Mouse (Mus musculus): ENCODE measurements around the gene Sepsecs.

The Sepsecs gene

DNA sequence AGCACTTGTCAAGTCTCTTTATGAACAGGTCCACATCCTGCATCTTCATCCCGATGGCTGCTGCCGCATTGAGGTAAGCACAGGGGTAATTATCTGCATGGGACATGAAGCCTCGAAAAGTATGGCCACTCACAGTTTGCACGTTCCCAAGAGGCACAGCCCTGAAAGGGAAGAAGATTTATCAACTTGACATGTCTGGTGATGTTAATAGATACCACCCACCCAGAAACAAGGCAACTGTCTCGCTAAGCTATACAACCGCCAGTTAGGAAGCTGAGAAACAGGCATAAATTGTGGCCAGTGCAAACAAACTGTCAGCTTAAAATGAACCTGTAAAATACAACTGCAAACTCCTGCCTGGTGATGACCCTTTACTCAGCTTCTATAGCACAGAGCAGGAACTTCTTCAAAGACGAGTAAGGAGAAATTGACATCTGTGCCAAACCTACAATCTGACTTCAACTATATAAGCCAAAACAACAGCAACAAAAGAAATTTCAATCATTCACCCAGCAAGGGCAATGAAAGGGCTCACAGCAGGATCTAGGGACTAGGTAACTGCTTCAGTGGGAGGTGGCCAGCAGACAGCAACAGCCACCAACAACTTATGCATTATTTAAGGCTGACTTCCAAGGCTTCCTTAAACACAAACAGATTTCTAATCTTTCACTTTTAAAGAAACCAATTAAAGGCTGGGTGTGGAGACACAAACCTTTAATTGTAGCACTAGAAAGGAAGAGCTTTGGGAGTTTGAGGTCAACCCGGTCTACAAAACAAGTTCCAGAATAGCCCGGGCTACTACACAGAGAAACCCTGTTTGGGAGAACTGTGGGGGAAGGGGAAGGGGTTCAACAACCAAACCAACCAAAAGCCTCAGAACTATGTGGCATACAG, 25.3 kb downstream of the Sepsecs start:
- DNase-seq, result no peak

GRCm38 (mm10) chr5:52641736-52642135, 27.8 kb downstream of the Sepsecs start:
- no peak for DNase-seq

DNA sequence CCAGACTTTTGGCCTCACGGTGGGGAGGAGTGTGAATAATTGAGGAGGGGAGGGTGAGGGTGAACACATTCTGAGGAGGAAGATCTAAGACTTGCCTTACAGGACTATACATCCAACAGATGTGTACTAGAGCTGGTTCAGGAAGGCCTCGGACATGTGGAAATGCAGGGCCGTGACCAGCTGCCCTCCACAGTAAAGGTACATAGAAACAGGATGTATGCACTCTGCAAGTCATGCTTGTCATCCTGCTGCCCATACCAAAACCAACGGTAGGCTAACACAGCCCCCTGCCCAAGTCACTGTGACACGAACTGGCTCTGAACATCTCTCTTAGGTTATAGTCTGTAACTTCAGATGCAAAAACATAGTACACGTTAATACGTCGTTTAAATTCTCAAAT, 30.6 kb downstream of the Sepsecs start:
- no peak for DNase-seq

GRCm38 (mm10) chr5:52638006-52638405, 31.5 kb downstream of the Sepsecs start:
- DNase-seq, result no peak

DNA sequence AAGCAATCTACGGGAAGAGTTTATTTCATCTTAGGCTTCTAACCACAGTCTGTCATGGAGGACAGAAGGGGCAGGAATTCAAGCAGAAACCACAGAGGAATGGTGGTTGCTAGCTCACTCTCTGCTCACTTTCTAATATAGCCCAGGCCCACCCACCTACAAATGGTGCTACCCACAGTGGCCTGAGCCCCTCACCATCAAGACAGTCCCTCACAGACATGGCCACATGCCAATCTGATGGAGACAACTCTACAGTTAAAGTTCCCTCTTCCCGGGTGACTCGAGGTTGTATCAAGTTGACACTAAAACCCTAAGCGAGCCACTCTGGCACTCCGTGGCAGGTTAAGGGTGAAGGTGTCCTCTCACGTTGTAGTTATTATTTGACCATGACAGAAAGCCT, 32.6 kb downstream of the Sepsecs start:
- DNase-seq, result no peak

- no peak for DNase-seq
These were observed 33.3 kb downstream of the Sepsecs start for GRCm38 (mm10) chr5:52636025-52636755.

- peak; percentile 18 for DNase-seq
These were observed 35.5 kb downstream of the Sepsecs start for GRCm38 (mm10) chr5:52634017-52634416.

DNA sequence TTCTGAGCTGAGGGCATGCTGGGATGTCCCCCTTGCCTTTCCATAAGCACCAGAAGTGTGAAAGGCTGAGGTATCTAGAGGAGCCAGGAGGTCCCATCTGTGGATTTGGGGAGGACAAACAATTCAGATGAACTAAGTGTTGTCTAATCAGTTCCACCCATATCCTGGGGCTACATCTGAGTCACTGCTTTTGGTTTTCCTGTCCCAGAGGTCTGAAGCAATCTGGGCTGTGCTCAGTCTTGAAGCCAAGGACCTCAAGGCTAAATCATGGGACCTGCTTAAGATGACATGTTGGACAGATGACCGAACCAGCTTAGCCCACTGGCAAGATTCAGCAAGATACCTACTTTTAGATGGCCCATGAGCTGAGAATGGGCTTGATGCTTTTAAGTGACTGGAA, 39.0 kb downstream of the Sepsecs start:
- DNase-seq, result no peak

DNA sequence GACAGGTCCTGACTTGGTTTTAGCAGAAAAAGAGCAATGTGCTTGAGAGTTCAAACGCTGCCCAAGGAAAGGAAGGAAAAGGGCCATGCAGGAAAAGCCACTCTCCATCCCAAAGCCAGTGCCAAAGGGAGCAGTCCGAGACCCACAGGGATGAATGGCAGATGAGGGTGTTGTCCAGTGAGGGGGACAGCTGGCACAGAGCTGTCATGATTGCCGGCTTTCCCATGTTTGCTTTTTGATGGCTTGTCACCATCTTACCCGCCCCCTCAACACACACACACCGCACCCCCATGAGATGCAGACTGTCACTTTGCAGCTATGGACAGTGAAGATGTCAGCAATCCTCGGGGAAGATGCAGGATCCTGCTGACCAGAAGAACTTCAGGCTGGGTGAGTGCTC, 40.3 kb downstream of the Sepsecs start:
- no peak for DNase-seq

- DNase-seq, result no peak
These were observed 40.7 kb downstream of the Sepsecs start for GRCm38 (mm10) chr5:52628783-52629182.

DNA sequence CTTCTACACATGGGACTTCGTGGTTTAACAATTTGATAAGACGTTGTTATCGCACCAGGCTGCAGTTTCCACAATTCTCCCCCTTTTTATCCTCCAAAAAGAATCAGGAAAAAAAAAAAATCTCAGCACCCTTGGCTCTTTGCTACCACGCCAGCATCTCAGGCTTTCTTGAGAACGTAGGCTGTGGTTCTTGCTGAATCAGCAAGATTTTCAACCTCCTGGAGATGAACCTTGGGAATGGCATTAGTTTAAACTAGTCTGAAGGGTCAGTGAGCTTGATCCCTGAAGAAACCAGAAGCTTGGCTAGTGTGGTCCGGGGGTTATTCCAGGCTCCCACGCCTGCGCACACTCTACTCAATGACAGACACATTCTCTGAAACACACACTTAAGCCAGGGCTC, 41.8 kb downstream of the Sepsecs start:
- DNase-seq, result no peak

DNA sequence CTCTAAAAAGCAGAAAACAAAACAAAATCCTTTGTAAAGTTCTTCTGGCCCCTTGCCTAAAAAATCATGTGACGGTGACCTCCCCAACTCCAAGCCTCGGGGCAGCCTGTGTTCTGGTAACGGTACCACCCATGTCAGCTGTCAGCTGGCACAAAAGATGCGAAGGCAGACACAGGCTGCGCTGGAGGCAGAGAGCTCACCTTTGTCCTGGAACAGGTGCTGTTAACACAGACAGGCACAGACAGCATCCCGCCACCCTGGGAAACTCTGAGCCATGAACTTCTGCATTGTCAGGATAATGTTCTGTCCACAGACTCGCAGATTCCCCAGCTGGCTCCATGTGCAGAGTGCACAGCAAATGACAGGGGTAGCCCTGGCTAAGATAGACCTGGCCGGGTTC, 43.4 kb downstream of the Sepsecs start:
- DNase-seq, result no peak

- no peak for DNase-seq
These were observed 44.6 kb downstream of the Sepsecs start for GRCm38 (mm10) chr5:52624956-52625355.

DNA sequence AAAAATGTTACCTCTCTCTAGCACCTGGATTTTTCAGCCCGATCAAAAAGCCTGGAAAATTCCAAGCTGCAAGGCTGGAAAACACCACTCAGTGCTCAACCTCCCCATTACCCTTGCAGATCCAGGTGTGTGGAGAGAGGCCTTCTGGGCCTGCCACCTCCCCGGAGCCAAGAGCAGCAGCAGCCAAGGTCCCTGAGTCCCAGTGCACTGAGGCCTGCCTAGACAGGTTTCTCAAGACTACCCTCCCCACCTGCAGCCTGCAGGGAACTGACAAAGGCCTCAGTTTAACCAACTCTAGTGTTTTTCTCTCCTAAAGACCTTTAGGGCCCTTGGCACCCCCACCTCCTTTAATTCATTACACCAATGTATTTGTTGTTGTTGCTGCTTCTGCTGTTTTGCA, 46.4 kb downstream of the Sepsecs start:
- no peak for DNase-seq

DNA sequence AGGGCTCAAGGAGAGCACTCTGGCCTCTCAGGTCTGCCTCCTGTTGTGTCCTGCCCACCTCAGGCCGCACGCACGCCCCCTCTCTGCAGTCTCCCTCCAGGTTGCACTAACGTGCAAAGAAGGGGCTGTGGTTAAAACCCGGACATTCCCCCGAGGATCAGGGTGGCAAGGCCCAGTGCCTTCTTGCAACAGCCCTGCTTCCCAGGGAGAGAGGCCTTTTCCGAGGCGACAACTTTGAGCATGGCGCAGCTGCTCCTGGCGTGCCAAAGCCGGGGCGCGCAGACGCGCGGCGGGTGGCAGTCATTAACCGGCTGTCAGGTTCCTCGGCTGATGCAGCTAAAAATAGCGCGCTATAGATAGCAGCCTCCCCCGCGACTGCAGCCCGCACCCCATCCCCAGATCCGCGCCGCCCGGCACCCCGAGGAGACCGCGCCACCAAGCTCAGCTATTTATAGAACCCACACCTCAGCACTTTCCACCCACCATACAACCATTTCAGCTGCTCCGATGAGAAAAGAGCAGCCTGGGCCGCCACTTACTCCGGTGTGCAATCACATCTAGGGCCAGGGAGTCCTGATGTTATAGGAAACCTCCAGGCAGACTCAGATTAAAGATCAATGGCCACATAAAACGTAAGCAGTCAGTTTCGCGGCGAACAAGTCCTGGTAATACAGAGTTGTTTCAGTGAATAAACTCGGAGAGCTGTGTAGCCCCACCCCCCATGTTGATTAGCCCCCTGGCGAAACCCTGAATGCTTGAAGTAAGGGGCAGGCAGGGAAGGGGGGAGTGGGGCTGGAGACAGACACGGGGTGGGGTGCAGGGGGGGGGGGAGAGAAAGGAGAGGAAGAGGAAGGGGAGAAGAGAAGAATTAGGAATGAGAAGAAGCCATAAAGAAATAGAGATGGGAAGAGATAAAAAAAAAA, 50.9 kb downstream of the Sepsecs start:
- peak; percentile 53 for DNase-seq

DNA sequence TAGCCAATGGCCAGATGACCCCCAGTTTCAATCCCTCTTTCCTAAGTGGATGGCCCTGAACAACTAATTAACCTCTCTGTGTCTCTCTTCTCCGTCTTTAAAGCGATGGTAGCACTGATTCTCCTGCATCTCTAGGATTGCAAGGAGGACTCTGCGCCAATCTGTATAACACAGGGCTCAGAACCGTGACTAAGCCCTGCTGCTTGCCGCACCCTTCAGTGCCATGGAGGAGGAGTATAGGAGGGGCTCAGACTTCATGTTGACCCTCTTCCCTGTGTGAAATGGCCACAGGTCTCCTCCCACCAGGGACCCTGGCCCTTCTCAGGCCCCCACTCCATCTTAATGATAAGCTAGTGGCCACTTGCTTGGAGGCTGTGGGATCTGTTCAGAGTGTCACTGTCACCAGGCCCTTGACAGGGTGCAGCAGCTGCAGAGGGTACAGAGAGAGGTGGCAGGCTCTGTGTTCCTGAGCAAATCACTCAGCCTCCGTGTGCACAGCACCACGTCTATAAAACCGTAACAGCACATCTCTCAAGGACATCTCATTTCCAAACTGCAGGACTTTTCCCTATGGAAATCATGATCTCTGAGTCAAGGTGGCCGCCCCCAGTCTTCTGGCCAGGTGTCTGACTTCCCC, 51.7 kb downstream of the Sepsecs start:
- DNase-seq, result peak; percentile 16

- DNase-seq, result no peak
These were observed 53.0 kb downstream of the Sepsecs start for GRCm38 (mm10) chr5:52616549-52616948.

DNA sequence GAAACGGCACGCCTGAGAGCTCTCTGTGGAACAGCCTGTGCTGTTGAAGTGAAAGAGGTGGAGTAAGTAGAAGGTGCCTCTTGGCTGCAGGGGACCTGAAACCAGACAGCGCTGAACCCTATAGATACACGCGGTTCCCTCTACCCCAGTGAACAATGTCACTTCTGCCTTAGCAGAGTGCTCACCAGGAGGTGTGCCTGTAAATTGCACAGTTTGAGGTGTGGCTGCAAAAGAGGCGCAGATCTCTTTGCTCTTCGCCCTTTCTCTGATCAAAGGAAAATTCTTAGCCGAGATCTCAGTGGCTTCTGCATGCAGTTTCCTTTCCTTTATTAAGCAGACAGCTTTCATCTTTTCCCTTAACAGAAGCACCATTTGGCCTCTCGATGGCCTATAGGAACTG, 54.1 kb downstream of the Sepsecs start:
- DNase-seq, result no peak

- no peak for DNase-seq
These were observed 54.8 kb downstream of the Sepsecs start for GRCm38 (mm10) chr5:52614686-52615085.

DNA sequence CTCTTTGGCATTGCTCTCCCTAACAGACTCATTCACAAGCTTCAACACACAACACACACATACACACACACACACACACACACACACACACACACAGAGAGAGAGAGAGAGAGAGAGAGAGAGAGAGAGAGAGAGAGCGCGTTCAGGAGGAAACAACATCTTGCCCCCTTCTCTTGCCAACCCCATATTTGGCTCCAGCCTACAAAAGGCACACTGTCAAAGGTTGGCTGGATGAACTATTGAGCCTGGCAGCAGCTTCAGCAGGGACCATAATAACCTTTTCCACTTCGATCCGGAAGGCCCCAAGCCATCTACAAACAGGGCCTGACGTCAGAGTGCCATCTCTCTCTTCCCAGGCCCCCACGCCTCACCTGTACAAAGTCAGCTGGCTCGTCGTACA, 56.7 kb downstream of the Sepsecs start:
- DNase-seq, result no peak

DNA sequence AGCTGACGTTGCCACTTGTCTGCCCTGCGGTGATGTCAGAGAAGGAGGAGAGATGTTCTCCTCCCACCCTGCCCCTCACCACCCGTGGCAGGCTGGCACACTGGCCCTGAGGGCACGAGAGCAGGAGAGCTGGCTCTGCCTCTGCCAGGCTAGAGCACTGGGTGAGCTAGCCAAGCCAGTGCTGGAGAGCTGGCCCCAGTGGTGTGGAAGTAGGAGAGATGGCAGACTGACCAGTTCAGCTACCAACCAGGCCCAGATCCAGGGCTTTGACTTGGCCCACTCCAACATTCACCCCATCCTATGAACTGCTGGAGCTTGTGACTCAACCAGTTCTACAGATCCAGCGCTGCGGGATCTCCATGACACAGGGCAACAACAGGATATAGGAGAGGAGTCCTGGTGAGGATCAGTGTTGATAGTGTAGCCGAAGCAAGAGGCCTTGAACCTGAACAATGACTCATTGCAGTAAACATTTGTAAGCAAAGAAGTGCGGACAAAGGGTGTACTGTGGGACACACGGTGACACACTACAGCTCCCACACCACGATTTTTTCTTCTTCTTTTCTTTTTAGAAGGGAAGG, 58.1 kb downstream of the Sepsecs start:
- no peak for DNase-seq

DNA sequence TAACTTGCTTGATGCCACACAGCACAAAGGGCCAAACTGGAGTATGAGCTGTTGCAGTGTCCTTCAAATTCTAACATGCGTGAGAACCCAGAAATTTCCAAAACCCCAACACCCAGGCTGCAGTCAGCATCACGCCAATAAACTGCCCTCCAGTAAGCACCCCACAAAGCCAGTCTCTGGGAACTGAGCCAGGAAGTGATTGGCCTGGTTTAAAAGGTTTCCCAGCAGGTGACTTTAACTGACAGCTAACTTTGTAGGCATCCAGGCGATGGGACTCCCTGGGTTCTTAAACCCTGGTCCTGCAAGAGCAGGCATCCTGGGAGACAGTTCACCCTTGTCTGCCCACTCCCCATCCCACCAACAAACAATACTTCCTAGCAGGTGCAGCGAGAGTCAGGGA, 59.2 kb downstream of the Sepsecs start:
- no peak for DNase-seq
